Mouse (Mus musculus) testis, adult 2 months (tissue): Measurements from ENCODE around the gene Spata5.

Experiments used
- CTCF ChIP-seq: fragments of 200-500 bp; IDR thresholded peaks from 2 replicates; pipeline ENCODE4 v1.5.1; 2012; ENCODE audit warnings: low read depth, mild to moderate bottlenecking, inconsistent platforms, low read length, moderate library complexity; ENCODE audit not compliant: control insufficient read depth, insufficient read depth, insufficient replicate concordance
- POLR2A ChIP-seq: fragments of 200-500 bp; IDR thresholded peaks from 2 replicates; pipeline ENCODE4 v1.6.1; 2012; ENCODE audit warnings: low read depth, mild to moderate bottlenecking, inconsistent platforms, low read length, moderate library complexity; ENCODE audit not compliant: control insufficient read depth

DNA sequence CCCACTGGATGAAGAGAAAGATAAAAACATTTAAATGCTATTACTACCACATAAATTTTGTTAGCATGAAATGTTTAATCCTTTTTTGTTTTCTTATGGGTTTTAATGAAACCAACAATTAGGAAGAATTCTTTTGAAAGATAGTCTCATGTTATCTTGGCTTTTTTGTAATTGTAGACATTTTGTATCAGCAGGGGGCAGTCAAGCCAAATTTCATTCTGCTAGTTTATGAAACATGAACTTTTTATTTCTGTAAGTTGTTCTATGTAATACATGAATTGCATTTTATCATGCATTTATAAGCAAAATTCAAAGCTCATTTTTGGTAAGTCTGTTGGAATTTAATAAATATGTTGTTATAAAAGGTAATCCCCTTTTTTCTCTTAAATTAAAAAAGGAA, 52.8 kb downstream of the Spata5 start:
- TF ChIP-seq CTCF: no peak
- TF ChIP-seq POLR2A: no peak
